Mouse (Mus musculus): ENCODE measurements around the gene Cggbp1. TPM values are rescaled to one million over a fixed set of nuclear protein-coding genes. Genes with fewer than 3 reads are reported as not detected.
A peak's percentile ranks its signal among the peaks of the same experiment; 100 is the strongest.

The Cggbp1 gene
- polyA plus RNA-seq, 2 experiments from 2014 or later: 45.1 to 53.3 TPM

- peak; percentile 97 for ATAC-seq
Measured at GRCm38 (mm10) chr16:64873416-64874305, 21.9 kb downstream of the Cggbp1 start.

GRCm38 (mm10) chr16:64875384-64875783 lies 23.6 kb downstream of the Cggbp1 start:
- no peak for ATAC-seq

DNA sequence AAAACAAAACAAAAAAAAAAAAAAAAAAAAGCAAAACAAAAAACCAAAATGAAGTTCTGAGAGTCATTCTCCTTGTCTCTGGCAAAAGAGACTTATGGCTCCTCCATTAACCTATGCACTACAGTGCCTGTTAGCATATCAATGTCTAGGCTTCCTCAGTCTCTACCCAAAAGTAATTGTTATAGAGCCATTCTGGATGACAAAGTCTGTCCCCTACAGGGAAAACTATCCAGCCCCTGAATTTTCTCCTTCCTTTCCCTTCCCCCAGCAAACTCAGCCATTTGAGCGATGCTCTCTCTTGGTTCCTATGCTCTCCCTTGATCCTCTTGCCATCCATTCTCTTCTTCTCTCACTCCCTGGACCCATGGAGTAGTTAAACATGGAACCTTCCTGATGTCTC lies 24.0 kb downstream of the Cggbp1 start:
- ATAC-seq: no peak

- no peak for ATAC-seq
Measured at GRCm38 (mm10) chr16:64876631-64877265, 25.0 kb downstream of the Cggbp1 start.

DNA sequence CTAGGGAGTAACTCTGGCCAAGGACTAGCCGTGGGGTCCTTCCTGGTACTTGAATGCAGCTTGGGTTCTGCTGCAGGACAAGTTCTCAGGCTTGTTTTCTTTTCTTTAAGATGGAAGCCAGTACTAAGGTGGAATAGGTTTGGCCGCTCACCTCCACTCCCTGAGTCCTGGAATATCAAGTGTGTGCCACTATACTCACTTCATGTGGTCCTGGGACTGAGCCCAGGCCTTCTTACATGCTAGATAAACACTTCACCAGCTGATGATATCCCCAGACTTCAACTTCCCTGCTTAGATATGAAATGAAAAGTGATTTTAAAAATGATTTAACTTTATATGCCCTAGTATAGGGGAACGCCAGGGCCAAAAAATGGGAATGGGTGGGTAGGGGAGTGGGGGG lies 25.5 kb downstream of the Cggbp1 start:
- ATAC-seq: no peak

DNA sequence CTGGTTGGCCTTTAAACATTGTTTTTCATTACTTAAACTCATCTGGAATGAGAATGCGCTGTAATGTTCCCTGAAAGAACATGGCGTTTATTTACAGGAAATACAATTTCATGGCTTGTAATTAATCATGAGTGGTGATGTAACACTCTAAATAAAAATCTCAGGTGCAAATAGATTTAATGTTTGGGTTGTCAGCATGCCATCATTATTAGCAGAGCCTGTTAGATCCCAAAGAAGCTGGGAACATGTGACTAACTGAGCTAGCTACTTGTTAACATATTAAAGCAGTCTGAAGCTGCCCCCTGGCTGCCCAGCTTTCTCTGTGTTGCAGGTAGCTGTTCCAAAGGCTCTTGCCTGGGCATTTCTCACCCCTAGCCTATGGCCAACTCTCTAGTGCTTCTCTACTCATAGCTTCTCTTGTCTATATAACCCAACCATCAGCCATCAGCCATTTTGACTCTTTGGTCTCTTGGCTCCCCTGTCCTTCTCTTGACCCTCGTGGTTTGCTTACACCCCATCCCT lies 26.9 kb downstream of the Cggbp1 start:
- ATAC-seq: no peak

DNA sequence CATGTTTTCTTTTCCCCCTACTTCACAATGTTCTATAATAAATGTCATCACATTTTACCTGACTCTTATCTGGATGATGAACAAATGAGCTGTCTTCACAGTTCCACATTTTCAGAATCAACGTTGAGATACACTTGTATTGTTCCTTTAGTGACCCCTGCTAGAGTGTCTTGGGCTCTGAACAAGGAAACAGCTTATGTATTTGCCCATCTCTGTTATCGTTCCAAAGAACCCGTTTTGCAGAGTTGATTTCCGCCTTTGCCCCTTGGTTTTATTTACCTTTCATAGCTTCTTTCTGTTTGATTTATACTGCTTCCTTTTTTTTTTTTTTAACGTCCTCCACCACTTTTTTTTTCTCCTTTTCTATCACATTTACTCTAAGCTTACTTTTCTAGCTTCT lies 27.9 kb downstream of the Cggbp1 start:
- ATAC-seq: no peak

- ATAC-seq: no peak
Measured at GRCm38 (mm10) chr16:64880986-64881385, 29.2 kb downstream of the Cggbp1 start.

GRCm38 (mm10) chr16:64881442-64881841 lies 29.6 kb downstream of the Cggbp1 start:
- no peak for ATAC-seq

DNA sequence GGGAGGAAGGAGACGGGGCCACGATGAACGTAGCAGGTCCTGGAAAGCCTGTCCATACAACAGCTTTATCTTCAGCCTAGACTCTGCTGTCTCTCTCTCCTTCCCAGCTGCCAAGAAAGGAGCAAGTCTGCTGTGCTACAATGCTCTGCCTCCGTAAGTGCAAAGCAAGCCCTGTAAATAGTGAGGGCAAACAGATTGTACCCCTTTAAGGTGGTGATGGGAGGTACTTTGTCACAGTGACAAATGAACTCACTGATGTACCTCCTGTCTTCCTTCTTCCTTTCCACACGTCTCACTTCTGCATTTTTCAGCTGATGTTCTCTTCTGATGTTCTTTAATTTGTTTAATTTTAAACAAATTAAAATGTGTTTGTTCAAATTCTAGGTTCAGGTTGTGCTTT lies 32.1 kb downstream of the Cggbp1 start:
- no peak for ATAC-seq

DNA sequence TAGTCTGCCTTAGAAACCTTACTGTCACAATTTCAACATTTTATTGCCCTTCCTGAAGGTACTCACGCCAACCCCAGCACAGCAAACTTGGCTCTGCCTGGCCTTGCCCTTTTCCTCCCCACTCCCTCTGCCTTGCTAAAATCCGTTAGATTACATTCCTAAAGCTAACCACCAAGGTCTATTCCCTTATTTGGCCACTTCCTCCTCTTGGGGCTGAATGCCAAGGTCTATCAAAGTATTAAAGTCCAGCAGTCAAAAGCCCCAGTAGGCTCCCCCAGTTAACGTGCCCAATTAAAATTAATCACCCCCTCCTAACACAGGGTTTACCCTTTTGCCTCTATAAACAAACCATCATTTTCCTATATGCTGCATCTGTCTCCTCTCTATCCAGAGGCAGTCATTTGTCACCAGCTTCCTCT lies 32.6 kb downstream of the Cggbp1 start:
- no peak for ATAC-seq

DNA sequence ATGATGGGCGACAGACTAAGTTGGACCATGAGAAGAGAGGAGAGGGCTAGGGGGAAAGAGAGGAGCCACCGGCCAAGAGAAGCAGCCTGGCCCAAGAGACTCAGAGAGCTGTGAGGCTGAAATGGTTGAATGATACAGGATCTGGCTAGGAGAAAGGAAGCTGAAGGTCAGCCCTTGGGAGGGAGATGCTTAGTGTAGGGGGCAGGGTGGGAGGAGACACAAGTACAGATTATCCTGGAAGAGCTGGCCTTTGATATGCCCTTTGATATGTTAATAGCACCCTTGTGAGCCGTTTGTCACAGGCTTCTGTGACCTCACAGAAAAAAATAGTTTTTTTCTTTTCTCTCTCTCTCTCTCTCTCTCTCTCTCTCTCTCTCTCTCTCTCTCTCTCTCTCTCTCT lies 33.3 kb downstream of the Cggbp1 start:
- ATAC-seq: no peak

GRCm38 (mm10) chr16:64885547-64885946 lies 33.8 kb downstream of the Cggbp1 start:
- no peak for ATAC-seq

GRCm38 (mm10) chr16:64889496-64889895 lies 37.7 kb downstream of the Cggbp1 start:
- no peak for ATAC-seq

DNA sequence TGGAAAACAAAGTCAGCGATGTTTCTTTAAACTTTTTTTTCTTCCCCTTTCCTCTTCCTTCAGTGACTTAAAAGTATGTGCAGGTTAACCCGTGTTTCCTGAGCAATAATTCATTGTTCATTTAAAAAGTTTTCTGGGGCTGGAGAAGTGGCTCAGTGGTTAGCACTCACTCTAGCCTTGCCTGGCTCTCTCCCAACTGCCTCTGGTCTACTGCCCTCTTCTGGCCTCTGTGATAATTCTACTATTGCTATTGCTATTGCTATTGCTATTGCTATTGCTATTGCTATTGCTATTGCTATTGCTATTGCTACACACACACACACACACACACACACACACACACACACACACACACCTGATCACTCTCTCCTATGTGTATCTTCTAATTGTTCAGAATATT lies 47.3 kb downstream of the Cggbp1 start:
- ATAC-seq: peak; percentile 83

DNA sequence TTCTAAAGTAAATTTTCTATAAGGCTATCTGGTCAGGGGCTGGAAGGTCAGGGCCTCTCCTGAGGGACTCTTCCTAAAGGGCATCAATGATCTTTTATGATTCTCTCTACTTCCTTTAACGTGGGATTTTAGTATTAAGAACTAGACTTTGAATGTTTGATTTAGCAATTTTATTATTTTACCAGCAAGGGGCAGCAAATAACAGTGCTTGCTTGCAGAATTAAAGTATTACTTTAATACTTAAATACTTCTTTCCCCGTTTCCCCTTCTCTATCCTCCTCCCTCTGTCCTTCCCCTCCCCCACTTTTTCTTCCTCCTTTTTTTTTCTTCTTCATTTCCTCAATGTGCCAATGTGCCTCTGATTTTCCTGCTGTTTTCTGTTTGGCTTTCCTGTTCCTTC lies 51.5 kb downstream of the Cggbp1 start:
- no peak for ATAC-seq

- peak; percentile 66 for ATAC-seq
Measured at GRCm38 (mm10) chr16:64907112-64907511, 55.3 kb downstream of the Cggbp1 start.

GRCm38 (mm10) chr16:64908747-64909146 lies 57.0 kb downstream of the Cggbp1 start:
- no peak for ATAC-seq

Other genes starting within 250 kb of the Cggbp1 start
- not detected for gene Csnka2ip, start 249.6 kb upstream of the Cggbp1 start, polyA plus RNA-seq (2017; shearing (Covaris generic))
- gene 4930453N24Rik, start 80.8 kb upstream of the Cggbp1 start, polyA plus RNA-seq (2017; shearing (Covaris generic)): 10 to 100 TPM; 20.3 to 25.6 TPM
- gene Zfp654, start 344 bp upstream of the Cggbp1 start, polyA plus RNA-seq (2017; shearing (Covaris generic)): 1 to 10 TPM; 8.9 to 9.8 TPM